Mouse (Mus musculus): ENCODE measurements around the gene St5. TPM values are rescaled to one million over a fixed set of nuclear protein-coding genes. Genes with fewer than 3 reads are reported as not detected.

St5 gene
- polyA plus RNA-seq (2016; fragmentation: Nextera tagmentation; extraction: Ambion mirVana), result 25.1 and 25.3 TPM in 2 replicates

DNA sequence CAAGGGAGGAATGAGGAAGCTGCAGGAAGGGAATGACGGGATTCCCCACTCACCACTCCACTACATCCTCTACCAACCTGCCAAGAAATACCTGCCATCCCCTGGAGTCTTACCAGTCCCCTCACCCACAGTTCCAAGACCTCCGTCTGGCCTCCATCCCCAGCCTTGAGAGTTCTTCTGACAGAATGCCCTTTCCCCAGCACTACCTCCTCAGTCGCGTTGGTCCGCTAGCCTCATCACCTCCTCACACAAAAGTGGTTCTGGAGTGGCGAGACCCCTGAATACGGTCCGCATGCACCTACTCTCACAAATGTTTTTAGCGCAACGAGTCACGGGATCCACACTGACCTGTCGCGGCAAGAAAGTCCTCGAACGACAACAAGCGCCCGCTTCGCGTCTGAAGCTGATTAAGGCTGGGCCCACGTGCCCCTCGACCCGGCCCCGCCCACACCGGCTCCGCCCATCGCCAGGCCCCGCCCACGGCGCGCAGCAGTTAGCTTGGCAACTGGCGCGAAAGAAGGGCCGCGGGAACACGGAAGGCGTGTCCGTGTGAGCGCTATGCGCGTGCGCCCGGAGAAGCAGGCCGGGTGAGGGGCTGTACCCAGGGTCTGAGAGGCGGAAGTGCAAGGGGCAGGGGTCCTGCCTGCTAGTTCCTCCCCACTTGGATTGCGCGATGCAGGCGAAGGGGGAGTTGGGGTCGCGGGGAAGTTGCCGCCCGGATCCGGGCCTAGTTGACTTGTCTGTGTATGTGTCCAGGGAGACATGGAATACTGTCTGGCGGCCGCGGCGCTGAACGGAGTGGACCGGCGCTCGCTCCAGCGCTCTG, at the start of gene St5, which contains the start of gene Akip1:
St5 (minus strand) TSS at position 416 of the 826 bp plus-strand sequence.
Akip1 (plus strand) TSS at position 501 of the 826 bp plus-strand sequence.
- peak; percentile 93 for ATAC-seq
- peak within 1 kb of the TSS; percentile 82 for H3K27ac ChIP-seq
- H3K4me1 ChIP-seq, result peaks cover 47% of the 10 kb centered on the region
- peak within 1 kb of the TSS; percentile 88 for H3K9ac ChIP-seq
- WGBS (ENCODE audit: insufficient replicate concordance), result 2% methylated on average over 61 of the region's 61 CpGs
- H3K36me3 ChIP-seq, result peaks cover 12% of the 10 kb centered on the region
- H3K4me3 ChIP-seq, result peak within 1 kb of the TSS; percentile 81
- no peaks in the 10 kb centered on the region for H3K9me3 ChIP-seq (replicated peaks)
- no peaks in the 10 kb centered on the region for H3K27me3 ChIP-seq (replicated peaks)
- H3K4me2 ChIP-seq, result peak within 1 kb of the TSS; percentile 89

DNA sequence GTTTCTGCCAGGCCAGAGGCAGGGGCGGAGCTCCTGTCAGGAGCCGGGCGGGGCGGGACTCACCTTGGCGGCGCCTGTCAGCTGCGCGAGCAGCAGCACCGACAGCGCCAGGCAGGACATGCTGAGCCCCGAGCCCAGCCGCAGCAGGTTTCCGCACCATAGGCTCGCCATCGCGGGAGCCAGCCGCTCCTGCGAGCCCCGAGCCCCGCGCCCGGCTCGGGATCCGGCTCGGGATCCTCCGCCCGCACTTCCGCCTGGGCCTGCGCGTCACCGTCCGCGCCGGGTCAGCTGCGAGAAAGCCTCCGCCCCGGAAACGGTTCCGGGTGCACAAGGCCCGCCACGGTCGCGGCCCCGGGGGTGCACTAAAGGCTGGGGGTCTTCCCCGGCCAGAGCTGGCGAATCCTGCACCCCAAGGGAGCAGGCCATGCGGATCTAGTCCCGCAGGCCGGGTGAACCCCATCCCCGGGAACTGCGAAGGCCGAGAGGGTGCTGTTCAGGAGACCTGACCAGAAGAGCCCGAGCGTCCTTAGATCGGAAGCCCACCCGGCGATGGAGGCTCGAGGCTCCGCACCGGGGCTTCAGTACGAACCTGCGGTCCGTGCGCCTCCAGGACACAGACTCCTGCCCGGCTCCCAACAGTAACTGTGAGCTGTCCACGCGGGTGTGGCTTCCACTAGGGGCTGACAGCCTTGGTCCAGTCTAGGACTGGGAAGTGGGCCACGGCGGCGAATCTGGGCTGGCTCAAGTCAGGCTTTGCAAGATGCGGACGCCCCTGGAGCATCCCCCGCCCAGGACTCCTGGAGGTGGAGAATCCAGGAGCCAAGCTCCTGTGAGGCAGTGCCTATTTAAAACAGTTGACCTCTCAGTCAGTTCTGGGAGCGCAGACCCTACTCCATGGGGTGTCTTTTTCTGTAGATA, 48.9 kb upstream of the St5 start, which contains the start of gene Tmem9b:
Tmem9b (minus strand) TSS at position 868 of the 918 bp plus-strand sequence.
- peaks cover 33% of the 10 kb centered on the region for H3K4me1 ChIP-seq
- WGBS (ENCODE audit: insufficient replicate concordance), result under 1% methylated on average over 72 of the region's 74 CpGs
- peak within 1 kb of the TSS; percentile 91 for H3K27ac ChIP-seq
- ATAC-seq, result peak; percentile 90
- peak within 1 kb of the TSS; percentile 94 for H3K4me2 ChIP-seq
- peak within 1 kb of the TSS; percentile 93 for H3K9ac ChIP-seq
- H3K36me3 ChIP-seq, result peaks cover 5% of the 10 kb centered on the region
- H3K9me3 ChIP-seq (replicated peaks), result no peaks in the 10 kb centered on the region
- H3K4me3 ChIP-seq, result peak within 1 kb of the TSS; percentile 95
- H3K27me3 ChIP-seq (replicated peaks), result no peaks in the 10 kb centered on the region

DNA sequence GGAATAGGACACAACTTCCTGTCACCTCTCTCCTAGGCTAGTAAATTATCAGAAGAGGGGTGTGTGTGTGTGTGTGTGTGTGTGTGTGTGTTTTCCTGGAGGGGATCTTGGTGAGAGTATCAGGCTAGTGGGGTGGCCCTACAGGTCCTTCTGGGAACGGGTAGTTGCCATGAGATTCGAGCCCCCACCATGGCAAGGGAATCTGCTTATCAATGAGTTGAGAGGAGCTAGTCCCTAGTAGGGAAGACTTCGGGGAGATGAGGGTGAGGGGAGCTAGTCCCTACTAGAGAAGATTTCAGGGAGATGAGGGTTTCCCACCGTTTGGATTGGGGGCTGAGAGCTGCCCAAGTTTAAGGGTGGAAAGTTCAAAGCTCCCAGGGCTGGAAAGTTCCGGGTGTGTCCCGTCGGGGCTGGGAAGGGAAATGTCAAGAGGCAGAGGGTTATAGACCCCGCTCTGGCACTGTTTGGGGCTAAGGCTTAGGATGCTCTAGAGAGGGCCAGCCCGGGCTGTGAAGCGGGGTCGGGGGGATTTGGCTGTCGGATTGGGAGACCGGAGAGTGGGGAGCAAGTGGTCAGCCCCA, 48.1 kb upstream of the St5 start:
- peak overlapping the region; percentile 93 for H3K9ac ChIP-seq
- ATAC-seq, result peak; percentile 59
- H3K27ac ChIP-seq, result peak overlapping the region; percentile 91
- H3K36me3 ChIP-seq, result peaks cover 5% of the 10 kb centered on the region
- WGBS (ENCODE audit: insufficient replicate concordance), result 2% methylated on average over 13 of the region's 13 CpGs
- H3K4me3 ChIP-seq, result peak overlapping the region; percentile 95
- H3K27me3 ChIP-seq (replicated peaks), result no peaks in the 10 kb centered on the region
- H3K9me3 ChIP-seq (replicated peaks), result no peaks in the 10 kb centered on the region
- H3K4me2 ChIP-seq, result peak overlapping the region; percentile 94
- H3K4me1 ChIP-seq, result peaks cover 33% of the 10 kb centered on the region

DNA sequence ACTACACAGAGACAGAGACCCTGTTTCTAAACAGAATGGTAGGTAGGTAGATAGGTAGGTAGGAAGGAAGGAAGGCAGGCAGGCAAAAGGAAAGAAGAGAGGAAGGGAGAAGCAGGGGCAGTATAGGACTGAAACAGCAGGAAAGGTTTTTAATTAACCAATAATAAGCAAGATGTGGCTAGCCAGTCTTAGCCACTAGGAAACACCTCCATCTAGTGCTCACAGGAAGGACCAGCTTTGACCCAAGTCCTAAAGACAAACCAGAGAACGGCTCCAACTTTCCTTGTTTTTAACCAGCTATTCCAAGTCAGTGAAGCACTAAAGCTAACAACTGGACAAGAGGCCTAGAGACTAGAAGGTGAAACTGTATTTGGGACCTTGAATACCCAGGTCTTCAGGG, 44.3 kb upstream of the St5 start:
- Histone ChIP-seq H3K4me2 (no peak overlapping the region), H3K36me3 (peaks cover 38% of the 10 kb centered on the region), H3K4me1 (peaks cover 18% of the 10 kb centered on the region), H3K27me3 (replicated peaks) (no peaks in the 10 kb centered on the region), H3K9ac (no peak overlapping the region), H3K9me3 (replicated peaks) (no peaks in the 10 kb centered on the region), H3K4me3 (no peak overlapping the region), H3K27ac (no peak overlapping the region)
- WGBS (ENCODE audit: insufficient replicate concordance), result 73% methylated on average over 1 of the region's 1 CpGs
- ATAC-seq, result no peak

DNA sequence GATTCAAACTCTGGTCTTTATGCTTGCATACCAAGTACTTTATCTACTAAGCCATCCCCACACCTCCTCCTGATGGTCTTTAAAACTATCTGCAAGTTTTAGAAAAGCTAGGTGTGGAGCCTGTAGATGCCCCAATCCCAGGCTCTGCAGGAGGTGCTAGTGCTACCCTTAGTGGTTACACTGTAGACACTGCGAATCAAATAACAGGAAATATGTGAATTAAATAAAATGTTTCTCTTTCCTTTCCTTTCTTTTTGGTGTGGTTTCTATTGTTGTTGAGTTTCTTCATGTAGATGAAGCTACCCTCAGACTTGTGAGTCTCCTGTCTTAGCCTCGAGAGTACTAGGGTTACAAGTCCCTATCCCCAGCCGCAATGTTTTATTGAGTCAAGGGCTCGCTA, 38.3 kb upstream of the St5 start:
- H3K9me3 ChIP-seq (replicated peaks), result no peaks in the 10 kb centered on the region
- WGBS (ENCODE audit: insufficient replicate concordance), result 86% methylated on average over 4 of the region's 4 CpGs
- H3K4me1 ChIP-seq, result 0 out of 2 replicates have a peak, but pooled peaks cover 2% of the 10 kb centered on the region
- H3K36me3 ChIP-seq, result peaks cover 64% of the 10 kb centered on the region
- no peak for ATAC-seq
- H3K27ac ChIP-seq, result no peak overlapping the region
- H3K27me3 ChIP-seq (replicated peaks), result no peaks in the 10 kb centered on the region
- H3K4me3 ChIP-seq, result no peak overlapping the region
- no peak overlapping the region for H3K4me2 ChIP-seq
- no peak overlapping the region for H3K9ac ChIP-seq

DNA sequence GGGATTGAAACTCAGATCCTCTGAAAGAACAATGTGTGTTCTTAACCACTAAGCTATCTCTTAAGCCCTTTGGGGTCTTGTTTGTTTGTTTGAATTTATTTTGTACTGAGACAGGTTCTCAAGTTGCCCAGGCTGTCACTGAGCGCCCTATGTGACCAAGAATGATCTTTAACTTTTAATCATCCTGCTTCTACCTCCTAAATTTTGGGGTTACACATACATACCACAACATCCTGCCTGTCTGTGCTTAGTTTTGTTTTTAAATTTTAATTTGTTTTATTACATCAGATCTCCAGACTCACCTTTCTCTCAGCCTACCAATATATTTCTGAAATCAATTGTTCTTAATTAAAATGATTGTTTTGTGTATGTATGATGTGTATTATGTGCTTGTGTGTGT, 37.7 kb upstream of the St5 start:
- Histone ChIP-seq H3K9me3 (replicated peaks) (no peaks in the 10 kb centered on the region), H3K27ac (no peak overlapping the region)

DNA sequence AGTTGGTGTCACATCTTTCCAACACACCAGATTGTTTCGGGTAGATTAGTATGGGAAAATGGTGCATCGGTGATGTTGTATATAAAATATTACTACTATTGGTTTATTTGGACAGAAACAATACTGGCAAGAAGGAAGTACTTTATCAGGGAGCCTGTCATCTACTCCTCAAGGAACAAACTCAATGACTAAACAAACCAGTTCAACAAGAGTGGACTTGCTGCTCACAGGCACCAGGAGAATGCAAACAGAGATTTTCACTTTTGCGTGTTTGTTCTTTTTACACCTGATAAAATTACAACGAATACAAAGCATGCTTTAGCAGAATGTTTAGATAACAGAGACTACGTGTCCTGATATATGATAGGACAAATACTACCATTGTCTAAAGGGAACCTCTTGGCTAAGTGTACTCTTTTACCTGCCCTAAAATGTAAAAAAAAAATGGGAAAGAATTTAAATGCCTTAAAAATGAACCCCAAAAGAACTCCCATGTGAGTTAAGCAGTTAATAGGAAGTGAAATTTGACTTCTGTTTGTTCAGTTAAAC, 36.5 kb upstream of the St5 start:
- Histone ChIP-seq H3K4me3 (no peak overlapping the region), H3K36me3 (peaks cover 66% of the 10 kb centered on the region), H3K4me1 (no peaks in the 10 kb centered on the region), H3K27me3 (replicated peaks) (no peaks in the 10 kb centered on the region), H3K4me2 (no peak overlapping the region), H3K27ac (no peak overlapping the region), H3K9me3 (replicated peaks) (no peaks in the 10 kb centered on the region), H3K9ac (no peak overlapping the region)
- WGBS (ENCODE audit: insufficient replicate concordance), result 67% methylated on average over 5 of the region's 5 CpGs
- ATAC-seq, result no peak

More for the DNA sequence above, 37.7 kb upstream of the St5 start:
- Histone ChIP-seq H3K36me3 (peaks cover 66% of the 10 kb centered on the region), H3K4me1 (0 out of 2 replicates have a peak, but pooled peaks cover 1% of the 10 kb centered on the region), H3K4me3 (no peak overlapping the region), H3K9ac (no peak overlapping the region), H3K4me2 (no peak overlapping the region), H3K27me3 (replicated peaks) (no peaks in the 10 kb centered on the region)
- 82% methylated on average over 1 of the region's 1 CpGs for WGBS (ENCODE audit: insufficient replicate concordance)
- ATAC-seq, result no peak

DNA sequence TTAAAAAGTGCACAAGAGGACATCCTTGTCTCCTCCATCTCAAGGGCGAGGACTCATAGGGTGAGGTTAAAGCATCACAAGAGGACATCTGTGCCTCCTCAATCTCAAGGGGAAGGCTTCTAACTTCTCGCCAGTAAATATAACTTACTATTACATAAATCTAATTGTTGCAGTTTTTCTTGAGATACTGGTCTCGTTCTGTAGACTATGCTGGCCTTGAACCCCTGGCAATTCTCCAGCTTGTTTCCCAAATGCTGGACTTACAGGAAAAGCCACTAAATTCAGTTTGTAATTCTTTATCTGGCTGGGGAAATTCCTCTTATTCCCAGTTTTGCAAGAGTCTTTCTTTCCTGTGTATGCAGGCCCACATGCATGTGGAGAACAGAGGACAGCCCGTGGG, 31.4 kb upstream of the St5 start:
- ATAC-seq, result no peak

DNA sequence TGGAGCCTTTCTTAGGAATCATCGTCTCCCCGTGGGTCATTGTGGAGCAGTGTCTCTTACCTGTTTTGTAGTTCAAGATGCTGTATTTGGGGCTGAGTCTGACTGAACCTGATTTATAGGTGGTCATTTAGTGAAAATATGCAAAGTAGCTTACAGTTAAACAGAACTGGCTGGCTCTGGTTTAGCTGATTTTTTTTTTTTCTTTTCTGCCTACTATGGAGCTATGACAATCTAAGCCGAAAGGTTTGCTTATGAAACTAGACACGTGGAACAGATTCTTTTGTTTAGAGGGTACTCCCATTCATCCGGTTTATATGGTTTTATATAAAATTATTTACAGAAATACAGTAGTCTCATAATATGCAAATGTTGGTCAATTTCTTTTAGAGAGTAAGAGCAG, 28.2 kb upstream of the St5 start, which contains the start of gene Ascl3:
Ascl3 (minus strand) TSS at position 101 of the 400 bp plus-strand sequence.
- Histone ChIP-seq H3K9ac (no peak within 1 kb of the TSS), H3K9me3 (replicated peaks) (no peaks in the 10 kb centered on the region), H3K36me3 (peaks cover 21% of the 10 kb centered on the region), H3K27ac (no peak within 1 kb of the TSS), H3K4me1 (no peaks in the 10 kb centered on the region), H3K27me3 (replicated peaks) (no peaks in the 10 kb centered on the region), H3K4me2 (no peak within 1 kb of the TSS), H3K4me3 (no peak within 1 kb of the TSS)
- WGBS (ENCODE audit: insufficient replicate concordance), result 86% methylated on average over 5 of the region's 5 CpGs
- no peak for ATAC-seq

More for the DNA sequence above, 31.4 kb upstream of the St5 start:
- Histone ChIP-seq H3K36me3 (peaks cover 29% of the 10 kb centered on the region), H3K27me3 (replicated peaks) (no peaks in the 10 kb centered on the region), H3K27ac (no peak overlapping the region), H3K9me3 (replicated peaks) (no peaks in the 10 kb centered on the region), H3K4me3 (no peak overlapping the region), H3K4me1 (no peaks in the 10 kb centered on the region), H3K4me2 (no peak overlapping the region), H3K9ac (no peak overlapping the region)
- 77% methylated on average over 4 of the region's 4 CpGs for WGBS (ENCODE audit: insufficient replicate concordance)

DNA sequence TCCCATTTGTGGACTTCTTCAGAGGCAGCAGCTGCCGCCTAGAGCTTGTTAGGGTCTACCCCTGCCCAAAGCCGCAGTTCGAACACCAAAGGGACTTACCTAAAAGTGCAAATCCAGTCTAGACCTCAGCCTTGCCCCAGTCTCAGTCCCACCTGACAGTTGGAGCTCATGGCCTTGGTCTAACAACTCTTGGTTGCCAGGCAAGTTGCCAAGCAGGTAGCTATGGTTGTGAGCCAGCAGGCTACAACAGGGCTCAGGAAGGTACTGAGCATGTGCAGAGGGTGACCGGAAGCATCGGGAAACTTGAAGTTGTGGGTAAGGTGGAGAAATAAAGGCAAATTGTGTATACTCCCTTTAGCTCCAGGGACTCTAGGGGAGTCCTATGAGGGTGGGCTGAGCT, 20.3 kb upstream of the St5 start, which contains the start of gene BC051019:
BC051019 (minus strand) TSS at position 154 of the 400 bp plus-strand sequence.
- Histone ChIP-seq H3K9me3 (replicated peaks) (peaks cover 5% of the 10 kb centered on the region; the same call in 1 of the 2 replicates), H3K9ac (no peak within 1 kb of the TSS), H3K4me3 (no peak within 1 kb of the TSS), H3K27ac (no peak within 1 kb of the TSS), H3K27me3 (replicated peaks) (no peaks in the 10 kb centered on the region), H3K36me3 (no peaks in the 10 kb centered on the region), H3K4me1 (no peaks in the 10 kb centered on the region), H3K4me2 (no peak within 1 kb of the TSS)
- 75% methylated on average over 5 of the region's 5 CpGs for WGBS (ENCODE audit: insufficient replicate concordance)
- ATAC-seq, result no peak

DNA sequence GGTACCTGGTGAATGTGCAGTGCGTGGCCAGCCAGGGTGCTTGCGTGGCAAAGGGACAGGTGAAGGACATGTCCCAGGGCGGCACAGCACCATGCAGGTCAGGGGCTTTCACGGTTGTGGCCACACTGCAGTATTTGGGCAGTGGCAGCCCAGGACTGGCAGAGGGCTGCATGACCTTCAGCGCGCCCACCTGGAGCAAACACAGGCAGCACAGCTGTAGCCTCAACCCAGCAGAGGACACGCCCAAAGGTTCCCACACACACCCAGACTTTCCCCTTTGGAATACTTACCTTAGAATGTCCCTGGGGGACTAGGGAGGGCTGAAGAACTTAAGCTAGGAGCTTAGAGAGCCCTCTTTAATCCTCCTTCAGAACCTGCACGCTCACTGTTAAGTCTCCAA, 19.7 kb upstream of the St5 start:
- Histone ChIP-seq H3K27me3 (replicated peaks) (no peaks in the 10 kb centered on the region), H3K9me3 (replicated peaks) (peaks cover 5% of the 10 kb centered on the region; the same call in 1 of the 2 replicates), H3K4me2 (no peak overlapping the region), H3K9ac (no peak overlapping the region), H3K4me3 (no peak overlapping the region), H3K4me1 (no peaks in the 10 kb centered on the region), H3K27ac (no peak overlapping the region), H3K36me3 (no peaks in the 10 kb centered on the region)
- 86% methylated on average over 8 of the region's 8 CpGs for WGBS (ENCODE audit: insufficient replicate concordance)
- ATAC-seq, result no peak
